Mouse (Mus musculus) stomach, postnatal 0 days (tissue): ENCODE measurements around the gene Edem1. TPM values are rescaled to one million over a fixed set of nuclear protein-coding genes. Genes with fewer than 3 reads are reported as not detected.

Source experiments
- ATAC-seq: fragments of 200-750 bp; cut with Nextera tagmentation; 2 replicates; pipeline ENCODE4 v1.8.0; 2017; ENCODE audit not compliant: low FRiP score, low TSS enrichment
- DNase-seq: peaks from one replicate; pipeline ENCODE4 v3.0.0-alpha.2; 2016; ENCODE audit warnings: low spot score
- H3K27ac ChIP-seq: fragments of 300-500 bp; sonication (generic); replicated peaks from 2 replicates; pipeline ENCODE4 v1.5.1; 2014; ENCODE audit warnings: mild to moderate bottlenecking, control low read depth
- H3K27me3 ChIP-seq: fragments of 300-500 bp; sonication (generic); 2 replicates; pipeline ENCODE4 v1.6.1; 2014; ENCODE audit warnings: low read length; ENCODE audit not compliant: control insufficient read depth, insufficient read depth
- H3K36me3 ChIP-seq: fragments of 300-500 bp; sonication (generic); 2 replicates; pipeline ENCODE4 v1.6.1; 2014; ENCODE audit warnings: low read length, mixed read lengths; ENCODE audit not compliant: control insufficient read depth, insufficient read depth
- H3K4me1 ChIP-seq: fragments of 300-500 bp; sonication (generic); replicated peaks from 2 replicates; pipeline ENCODE4 v1.6.1; 2014; ENCODE audit warnings: antibody characterized with exemption; ENCODE audit not compliant: control insufficient read depth, insufficient read depth
- H3K4me2 ChIP-seq: fragments of 300-500 bp; sonication (generic); replicated peaks from 2 replicates; pipeline ENCODE4 v1.6.1; 2014; ENCODE audit warnings: low read depth, mild to moderate bottlenecking, control low read depth, moderate library complexity
- H3K4me3 ChIP-seq: fragments of 300-500 bp; sonication (generic); 2 replicates; pipeline ENCODE4 v1.5.1; 2014; ENCODE audit warnings: low read depth, low read length, control low read depth
- H3K9ac ChIP-seq: fragments of 300-500 bp; sonication (generic); 2 replicates; pipeline ENCODE4 v1.6.1; 2014; ENCODE audit warnings: mild to moderate bottlenecking, low read length, control low read depth, mixed read lengths
- H3K9me3 ChIP-seq: fragments of 300-500 bp; sonication (generic); 2 replicates; pipeline ENCODE4 v1.6.1; 2016; ENCODE audit warnings: low read length; ENCODE audit not compliant: control insufficient read depth
- CTCF ChIP-seq: IDR thresholded peaks from 2 replicates; pipeline ENCODE4 v1.5.1; 2016; ENCODE audit warnings: antibody characterized with exemption, low read depth, mild to moderate bottlenecking, moderate library complexity
- EP300 ChIP-seq: optimal IDR thresholded peaks from 2 replicates; pipeline ENCODE3; 2016; ENCODE audit warnings: antibody characterized with exemption
- WGBS: fragments of 180-500 bp; shearing (Covaris S2); extraction: QIAGEN DNeasy Blood & Tissue Kit; methylation state at CpG from one replicate; pipeline ENCODE4 v1.1.7; 2014; 5-methylcytosine and 5-hydroxymethylcytosine counted together
- polyA plus RNA-seq: library from polyadenylated mRNA; unstranded; fragments of >200 nt; fragmentation: Nextera tagmentation; extraction: Ambion mirVana; gene quantifications from 2 replicates; pipeline ENCODE4 v1.2.1, GENCODE M21; 2015

Gene Edem1
- polyA plus RNA-seq, 1 experiment from 2014 or later: 34.8 TPM

- TF ChIP-seq EP300 (no peak), CTCF (peak; percentile 35)
- H3K4me2 ChIP-seq: no peak overlapping the region
- H3K9me3 ChIP-seq: no peaks in the 10 kb centered on the region
- ATAC-seq (no peak), DNase-seq (no peak)
- no peaks in the 10 kb centered on the region for H3K36me3 ChIP-seq
- H3K4me1 ChIP-seq: no peaks in the 10 kb centered on the region
- no peak overlapping the region for H3K27ac ChIP-seq
- H3K27me3 ChIP-seq: no peaks in the 10 kb centered on the region
- no peak overlapping the region for H3K9ac ChIP-seq
- H3K4me3 ChIP-seq: no peak overlapping the region
- WGBS: 91% methylated on average over 4 of the region's 4 CpGs
Observed at GRCm38 (mm10) chr6:108881074-108881473, 52.6 kb downstream of the Edem1 start.

GRCm38 (mm10) chr6:108883826-108884225, 55.4 kb downstream of the Edem1 start:
- Histone ChIP-seq H3K4me3 (no peak overlapping the region), H3K27ac (no peak overlapping the region), H3K27me3 (no peaks in the 10 kb centered on the region), H3K4me2 (no peak overlapping the region), H3K9ac (no peak overlapping the region), H3K9me3 (no peaks in the 10 kb centered on the region), H3K36me3 (no peaks in the 10 kb centered on the region), H3K4me1 (no peaks in the 10 kb centered on the region)
- DNase-seq: no peak
- no peak for TF ChIP-seq CTCF
- 50% methylated on average over 2 of the region's 2 CpGs for WGBS
- ATAC-seq: no peak

- Histone ChIP-seq H3K9me3 (no peaks in the 10 kb centered on the region), H3K9ac (no peak overlapping the region), H3K27ac (no peak overlapping the region), H3K36me3 (no peaks in the 10 kb centered on the region), H3K4me3 (no peak overlapping the region), H3K27me3 (no peaks in the 10 kb centered on the region), H3K4me1 (no peaks in the 10 kb centered on the region), H3K4me2 (no peak overlapping the region)
- TF ChIP-seq EP300 (no peak), CTCF (no peak)
- 62% methylated on average over 5 of the region's 5 CpGs for WGBS
- ATAC-seq (no peak), DNase-seq (no peak)
Observed at GRCm38 (mm10) chr6:108884603-108885002, 56.2 kb downstream of the Edem1 start.

GRCm38 (mm10) chr6:108886346-108886745, 57.9 kb downstream of the Edem1 start:
- no peak for DNase-seq
- TF ChIP-seq CTCF (no peak), EP300 (no peak)
- Histone ChIP-seq H3K4me2 (no peak overlapping the region), H3K9me3 (no peaks in the 10 kb centered on the region), H3K27me3 (no peaks in the 10 kb centered on the region), H3K36me3 (no peaks in the 10 kb centered on the region), H3K9ac (no peak overlapping the region), H3K4me3 (no peak overlapping the region), H3K27ac (no peak overlapping the region), H3K4me1 (no peaks in the 10 kb centered on the region)
- 61% methylated on average over 4 of the region's 4 CpGs for WGBS
- no peak for ATAC-seq

GRCm38 (mm10) chr6:108892589-108892988, 64.1 kb downstream of the Edem1 start:
- no peak for DNase-seq
- 67% methylated on average over 5 of the region's 5 CpGs for WGBS
- no peak overlapping the region for H3K4me2 ChIP-seq
- H3K4me1 ChIP-seq: no peaks in the 10 kb centered on the region
- ATAC-seq: no peak
- no peaks in the 10 kb centered on the region for H3K36me3 ChIP-seq
- no peaks in the 10 kb centered on the region for H3K27me3 ChIP-seq
- no peak overlapping the region for H3K27ac ChIP-seq
- no peak overlapping the region for H3K4me3 ChIP-seq
- TF ChIP-seq EP300: no peak
- no peak for TF ChIP-seq CTCF
- H3K9me3 ChIP-seq: no peaks in the 10 kb centered on the region
- H3K9ac ChIP-seq: no peak overlapping the region

DNA sequence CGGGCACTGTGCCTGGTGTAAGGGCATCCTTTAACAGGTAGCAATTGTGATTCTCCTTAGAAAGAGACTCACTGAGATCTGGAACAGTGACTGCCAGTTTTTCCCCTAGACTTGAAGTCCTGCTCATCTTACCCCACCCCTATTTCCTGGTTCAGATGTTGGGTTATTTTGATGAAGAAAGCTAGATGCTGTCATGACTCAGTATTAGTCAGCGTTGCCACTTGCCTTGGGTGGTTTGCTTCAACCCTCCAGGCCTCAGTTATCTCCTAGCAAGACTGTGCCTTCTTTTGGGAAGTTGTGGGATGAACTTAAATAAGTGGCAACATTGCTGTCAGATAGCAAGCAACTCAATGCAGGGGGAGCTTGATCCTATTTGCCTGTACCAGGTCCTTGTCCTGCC, 66.7 kb downstream of the Edem1 start:
- WGBS: 65% methylated on average over 2 of the region's 2 CpGs
- DNase-seq (no peak), ATAC-seq (no peak)
- TF ChIP-seq EP300 (no peak), CTCF (no peak)
- no peak overlapping the region for H3K27ac ChIP-seq
- no peaks in the 10 kb centered on the region for H3K27me3 ChIP-seq
- H3K4me2 ChIP-seq: no peak overlapping the region
- no peak overlapping the region for H3K9ac ChIP-seq
- no peaks in the 10 kb centered on the region for H3K4me1 ChIP-seq
- H3K9me3 ChIP-seq: no peaks in the 10 kb centered on the region
- H3K36me3 ChIP-seq: no peaks in the 10 kb centered on the region
- H3K4me3 ChIP-seq: no peak overlapping the region
